Mouse (Mus musculus) G1E (cell line): ENCODE results near the gene Prmt1. TPM values are rescaled to one million over a fixed set of nuclear protein-coding genes. Genes with fewer than 3 reads are reported as not detected.

Source experiments
- ATAC-seq: 2 replicates; pipeline ENCODE4 v1.8.0; 2016; ENCODE audit warnings: mild to moderate bottlenecking; ENCODE audit not compliant: insufficient number of reproducible peaks, poor library complexity, low FRiP score, severe bottlenecking; ENCODE audit errors: extremely low read depth
- DNase-seq: peaks from one replicate; pipeline ENCODE4 v3.0.0; 2012; ENCODE audit warnings: low spot score
- H3K27me3 ChIP-seq: 2 replicates; pipeline ENCODE4 v1.6.1; 2012; ENCODE audit warnings: mild to moderate bottlenecking, low read length, inconsistent platforms; ENCODE audit not compliant: insufficient read depth
- H3K36me3 ChIP-seq: replicated peaks from 2 replicates; pipeline ENCODE3; 2012; ENCODE audit warnings: mild to moderate bottlenecking, inconsistent platforms
- H3K4me1 ChIP-seq: 2 replicates; pipeline ENCODE4 v1.6.1; 2012; ENCODE audit warnings: low read depth, low read length, inconsistent platforms, mixed read lengths; ENCODE audit not compliant: insufficient read depth
- H3K4me3 ChIP-seq: 2 replicates; pipeline ENCODE4 v1.5.1; 2012; ENCODE audit warnings: low read depth, mild to moderate bottlenecking, inconsistent platforms, low read length, moderate library complexity, mixed read lengths
- H3K9me3 ChIP-seq: replicated peaks from 2 replicates; pipeline ENCODE4 v1.6.1; 2012; ENCODE audit warnings: inconsistent platforms
- CTCF ChIP-seq: IDR thresholded peaks from 2 replicates; pipeline ENCODE4 v1.5.1; 2012; ENCODE audit warnings: low read depth, low read length, inconsistent platforms, mixed read lengths
- GATA1 ChIP-seq: IDR thresholded peaks from 2 replicates; pipeline ENCODE4 v1.6.1; 2012; ENCODE audit warnings: borderline replicate concordance, low read length, inconsistent platforms, mixed read lengths
- GATA2 ChIP-seq: IDR thresholded peaks from 2 replicates; pipeline ENCODE4 v1.6.1; 2012; ENCODE audit warnings: low read depth, low read length, inconsistent platforms, borderline replicate concordance
- POLR2AphosphoS5 ChIP-seq: IDR thresholded peaks from 2 replicates; pipeline ENCODE4 v1.6.1; 2012; ENCODE audit warnings: low read depth, low read length, inconsistent platforms; ENCODE audit not compliant: insufficient replicate concordance
- TAL1 ChIP-seq: conservative IDR thresholded peaks from 2 replicates; pipeline ENCODE4 v1.6.1; 2012; ENCODE audit warnings: low read depth, low read length, inconsistent platforms, mixed read lengths
- polyA plus RNA-seq: library from polyadenylated mRNA; stranded (reverse); fragments of >175 nt; gene quantifications from 2 replicates; pipeline ENCODE4 v1.2.3, GENCODE M21; 2012
- total RNA-seq, 2 experiments: library from RNA; stranded (forward) in 1 of 2; stranded (reverse) in 1 of 2; fragments of 200-1000 nt in 1 of 2; fragments of >200 nt in 1 of 2; fragmentation: Nextera tagmentation in 1 of 2; gene quantifications; 2 replicates each; pipeline ENCODE4 v1.2.3; 2014 to 2017

Gene Prmt1
- total and polyA plus RNA-seq, 3 experiments: 97.2 to 169 (median 105) TPM

GRCm38 (mm10) chr7:44978300-44978699, 8.1 kb downstream of the Prmt1 start:
- H3K27me3 ChIP-seq: peaks cover 8% of the 10 kb centered on the region
- H3K4me1 ChIP-seq: peaks cover 61% of the 10 kb centered on the region
- ATAC-seq (no peak), DNase-seq (no peak)
- no peak overlapping the region for H3K4me3 ChIP-seq
- TF ChIP-seq CTCF (no peak), GATA1 (no peak), POLR2AphosphoS5 (no peak), TAL1 (no peak), GATA2 (no peak)
- peaks cover 85% of the 10 kb centered on the region for H3K36me3 ChIP-seq
- H3K9me3 ChIP-seq: no peaks in the 10 kb centered on the region

GRCm38 (mm10) chr7:44975117-44975419, 11.3 kb downstream of the Prmt1 start:
- ATAC-seq (no peak), DNase-seq (no peak)
- Histone ChIP-seq H3K36me3 (peaks cover 52% of the 10 kb centered on the region), H3K27me3 (peaks cover 25% of the 10 kb centered on the region), H3K4me3 (no peak overlapping the region; the same call in 1 of the 2 replicates), H3K4me1 (peaks cover 64% of the 10 kb centered on the region), H3K9me3 (no peaks in the 10 kb centered on the region)
- no peak for TF ChIP-seq CTCF
- no peak for TF ChIP-seq GATA1
- TF ChIP-seq TAL1: no peak
- no peak for TF ChIP-seq GATA2
- TF ChIP-seq POLR2AphosphoS5: no peak

- peak; percentile 79 for TF ChIP-seq POLR2AphosphoS5
- TF ChIP-seq TAL1: no peak
- peak; percentile 55 for DNase-seq
- ATAC-seq: peak; percentile 8; the same call in 1 of the 2 replicates
- peaks cover 47% of the 10 kb centered on the region for H3K36me3 ChIP-seq
- peaks cover 29% of the 10 kb centered on the region for H3K27me3 ChIP-seq
- H3K4me3 ChIP-seq: peak within 1 kb of the TSS; percentile 56; the same call in 1 of the 2 replicates
- H3K4me1 ChIP-seq: peaks cover 63% of the 10 kb centered on the region
- H3K9me3 ChIP-seq: no peaks in the 10 kb centered on the region
Observed at GRCm38 (mm10) chr7:44974383-44975116, 11.8 kb downstream of the Prmt1 start, which contains the start of gene Cpt1c. Gene Cpt1c (minus strand): TSS chr7:44974851.

DNA sequence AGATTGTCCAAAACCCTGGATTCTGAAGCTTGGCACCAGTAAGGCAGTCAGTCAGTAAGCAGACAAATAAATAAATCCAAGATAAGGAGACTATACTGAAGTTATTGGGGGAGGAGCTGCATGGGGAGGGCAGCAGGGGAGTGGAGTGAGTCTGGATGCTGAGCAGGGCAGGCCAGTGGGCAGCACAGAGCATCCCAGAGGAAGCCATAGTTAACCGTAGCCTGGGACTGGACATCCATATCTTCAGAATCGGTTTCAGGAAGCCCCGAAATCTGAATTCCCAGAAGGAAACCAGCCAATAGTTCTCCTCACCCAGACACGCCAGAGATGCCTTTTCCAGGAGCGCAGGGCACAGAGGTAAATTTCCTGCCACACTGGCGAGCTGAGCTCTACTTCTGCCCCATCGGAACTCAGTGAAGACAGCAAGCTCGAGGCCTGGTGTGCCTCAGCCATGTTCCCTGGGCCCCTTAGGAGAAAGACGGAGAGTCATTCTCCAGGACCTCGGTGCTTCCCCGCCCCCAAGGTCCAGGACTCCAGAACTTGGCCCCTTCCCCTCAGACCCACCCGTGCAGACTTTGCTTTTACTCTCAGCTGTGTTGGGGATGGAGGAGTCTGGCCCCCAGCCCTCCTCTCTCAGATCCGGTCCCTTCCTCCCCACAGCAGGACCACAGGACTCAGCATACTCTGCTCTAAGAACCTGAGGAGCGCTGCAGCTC, 12.8 kb downstream of the Prmt1 start:
- no peak for DNase-seq
- Histone ChIP-seq H3K4me3 (peak overlapping the region; percentile 25; the same call in 1 of the 2 replicates), H3K36me3 (peaks cover 37% of the 10 kb centered on the region), H3K9me3 (no peaks in the 10 kb centered on the region), H3K4me1 (peaks cover 54% of the 10 kb centered on the region), H3K27me3 (peaks cover 30% of the 10 kb centered on the region)
- TF ChIP-seq TAL1: no peak
- no peak for TF ChIP-seq CTCF
- no peak for ATAC-seq

- Histone ChIP-seq H3K27me3 (peaks cover 41% of the 10 kb centered on the region), H3K4me1 (peaks cover 44% of the 10 kb centered on the region), H3K36me3 (peaks cover 13% of the 10 kb centered on the region), H3K4me3 (no peak overlapping the region), H3K9me3 (no peaks in the 10 kb centered on the region)
- DNase-seq (no peak), ATAC-seq (no peak)
- TF ChIP-seq CTCF (no peak), TAL1 (no peak), GATA1 (no peak), POLR2AphosphoS5 (no peak), GATA2 (no peak)
Observed at GRCm38 (mm10) chr7:44971142-44971541, 15.2 kb downstream of the Prmt1 start.

DNA sequence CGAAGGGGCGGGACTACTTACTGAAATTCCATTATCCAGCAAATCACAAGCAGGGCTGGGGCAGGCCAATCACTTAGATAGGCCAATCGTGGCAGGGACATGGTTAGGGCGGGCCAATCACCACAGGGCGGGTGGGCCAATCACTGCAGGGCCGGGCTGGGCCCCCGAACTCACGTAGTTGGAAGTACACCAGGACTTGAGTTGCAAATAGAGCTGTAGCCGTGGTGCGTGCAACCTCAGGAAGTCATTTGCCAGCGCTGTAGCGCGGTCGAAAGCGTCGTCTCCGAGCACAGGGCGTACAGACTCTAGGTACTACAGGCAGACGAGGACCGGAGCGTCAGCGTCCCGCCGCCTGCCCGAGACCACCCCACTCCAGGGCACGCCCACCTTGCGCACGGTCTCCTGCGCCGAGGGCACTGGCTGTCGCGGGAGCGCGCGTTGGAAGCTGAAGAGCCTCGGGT, 16.1 kb downstream of the Prmt1 start:
- H3K9me3 ChIP-seq: no peaks in the 10 kb centered on the region
- DNase-seq (no peak), ATAC-seq (no peak)
- H3K4me3 ChIP-seq: peak overlapping the region; percentile 33; the same call in 1 of the 2 replicates
- peaks cover 41% of the 10 kb centered on the region for H3K4me1 ChIP-seq
- peaks cover 4% of the 10 kb centered on the region for H3K36me3 ChIP-seq
- TF ChIP-seq CTCF (no peak), GATA2 (no peak), GATA1 (no peak), TAL1 (no peak)
- peaks cover 42% of the 10 kb centered on the region for H3K27me3 ChIP-seq
